Mouse (Mus musculus) small intestine, adult 2 months (tissue): ENCODE data around the gene Arpc2. TPM values are rescaled to one million over a fixed set of nuclear protein-coding genes. Genes with fewer than 3 reads are reported as not detected.

ENCODE experiments used
- H3K27ac ChIP-seq: fragments of 200-500 bp; 2 replicates; pipeline ENCODE4 v1.5.1; 2012; ENCODE audit warnings: low read depth, low read length, control low read depth, inconsistent platforms; ENCODE audit not compliant: insufficient read depth
- H3K27me3 ChIP-seq: fragments of 200-500 bp; 2 replicates; pipeline ENCODE4 v1.6.1; 2012; ENCODE audit warnings: mild to moderate bottlenecking, moderate library complexity, low read length, inconsistent platforms; ENCODE audit not compliant: control insufficient read depth, insufficient read depth
- H3K36me3 ChIP-seq: fragments of 200-500 bp; 2 replicates; pipeline ENCODE4 v1.6.1; 2012; ENCODE audit warnings: mild to moderate bottlenecking, low read length, control low read depth, inconsistent platforms; ENCODE audit not compliant: control insufficient read depth, insufficient read depth
- H3K4me1 ChIP-seq: fragments of 200-500 bp; 2 replicates; pipeline ENCODE4 v1.6.1; 2012; ENCODE audit warnings: low read length, inconsistent platforms, mixed read lengths; ENCODE audit not compliant: control insufficient read depth, insufficient read depth, insufficient read length
- H3K4me3 ChIP-seq: fragments of 200-500 bp; 2 replicates; pipeline ENCODE4 v1.5.1; 2012; ENCODE audit warnings: low read depth, mild to moderate bottlenecking, control low read depth, inconsistent platforms, low read length, moderate library complexity
- CTCF ChIP-seq: fragments of 200-500 bp; IDR thresholded peaks from 2 replicates; pipeline ENCODE4 v1.5.1; 2012; ENCODE audit warnings: low read depth, mild to moderate bottlenecking, control low read depth, inconsistent platforms, low read length, moderate library complexity, mixed read lengths; ENCODE audit not compliant: insufficient replicate concordance, insufficient read length; ENCODE audit errors: extremely low read depth
- POLR2A ChIP-seq: fragments of 200-500 bp; IDR thresholded peaks from 2 replicates; pipeline ENCODE4 v1.6.1; 2012; ENCODE audit warnings: low read depth, mild to moderate bottlenecking, control low read depth, inconsistent platforms, low read length, moderate library complexity
- WGBS: fragments of 180-500 bp; shearing (Covaris S2); methylation state at CpG from one replicate; pipeline ENCODE4 v1.1.7; 2018; 5-methylcytosine and 5-hydroxymethylcytosine counted together
- polyA plus RNA-seq: library from polyadenylated mRNA; depleted of rRNA; stranded (reverse); fragments of >200 nt; gene quantifications from 2 replicates; pipeline ENCODE4 v1.2.3, GENCODE M21; 2012

Gene Arpc2
- polyA plus RNA-seq, 1 experiment: 323 TPM

GRCm38 (mm10) chr1:74294733-74295455, 59.0 kb downstream of the Arpc2 start:
- WGBS: 42% methylated on average over 6 of the region's 6 CpGs
- Histone ChIP-seq H3K27ac (peak overlapping the region; percentile 98), H3K4me3 (peak overlapping the region; percentile 6), H3K27me3 (no peaks in the 10 kb centered on the region), H3K4me1 (peaks cover 52% of the 10 kb centered on the region), H3K36me3 (peaks cover 45% of the 10 kb centered on the region)
- no peak for TF ChIP-seq CTCF
- no peak for TF ChIP-seq POLR2A

DNA sequence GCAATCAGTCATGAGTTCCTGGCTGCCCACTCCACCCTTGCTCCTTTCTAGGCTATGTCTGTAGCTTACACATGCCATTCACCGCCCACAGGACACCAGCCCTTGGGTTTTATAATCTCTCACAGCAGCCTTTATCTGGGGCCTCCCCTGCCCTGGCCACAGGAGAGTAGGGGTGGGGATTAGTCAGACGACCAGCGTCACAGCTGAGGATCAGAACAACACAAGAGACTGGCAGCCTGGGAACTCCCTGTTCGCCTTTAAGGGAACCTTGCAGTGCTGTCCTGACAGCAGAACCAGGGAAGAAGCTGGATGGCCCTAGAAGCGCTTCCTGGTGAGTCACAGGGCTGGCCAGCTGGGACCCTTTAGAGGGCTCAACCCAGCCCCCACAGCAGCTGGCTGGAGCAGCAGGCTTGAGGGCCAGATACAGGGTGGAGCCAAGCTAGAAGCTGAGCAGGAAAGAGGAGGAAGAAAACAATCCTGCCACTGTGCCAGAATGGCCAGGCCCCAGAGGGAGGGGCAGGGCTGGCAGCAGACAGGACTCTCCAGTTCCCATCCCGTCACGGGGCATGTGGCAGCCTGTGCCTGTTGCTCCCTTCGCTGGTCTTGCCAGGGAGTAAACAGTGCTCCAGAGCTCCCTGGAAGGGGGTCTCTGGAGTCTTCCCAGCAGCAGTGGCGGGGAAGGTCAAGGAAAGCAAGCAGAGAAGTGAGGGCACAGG, 59.7 kb downstream of the Arpc2 start:
- H3K27ac ChIP-seq: peak overlapping the region; percentile 98
- peak overlapping the region; percentile 47 for H3K4me3 ChIP-seq
- WGBS: 5% methylated on average over 9 of the region's 9 CpGs
- no peaks in the 10 kb centered on the region for H3K27me3 ChIP-seq
- peaks cover 38% of the 10 kb centered on the region for H3K36me3 ChIP-seq
- TF ChIP-seq POLR2A: peak; percentile 43
- no peak for TF ChIP-seq CTCF
- H3K4me1 ChIP-seq: peaks cover 53% of the 10 kb centered on the region

DNA sequence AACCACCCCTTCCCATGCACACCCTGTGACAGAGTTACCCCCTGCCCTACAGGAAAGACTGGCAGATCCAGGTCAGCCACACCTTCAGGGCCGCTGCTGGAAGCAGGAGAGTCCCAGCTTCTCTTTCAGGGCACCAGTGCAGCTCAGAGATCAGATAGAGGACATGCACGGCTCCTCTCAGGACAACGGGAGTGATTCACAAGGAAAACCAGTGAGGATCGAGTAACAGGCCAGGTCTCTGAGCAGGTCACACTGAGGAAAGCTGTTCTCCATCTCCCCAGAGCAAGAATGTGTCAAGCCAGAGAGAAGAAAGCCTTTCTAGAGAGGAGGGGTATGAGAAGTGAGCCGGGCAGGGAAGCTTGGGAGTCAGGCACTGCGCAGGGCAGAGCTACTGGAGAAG, 60.6 kb downstream of the Arpc2 start:
- H3K4me1 ChIP-seq: peaks cover 61% of the 10 kb centered on the region
- H3K4me3 ChIP-seq: peak overlapping the region; percentile 47
- 15% methylated on average over 6 of the region's 6 CpGs for WGBS

GRCm38 (mm10) chr1:74297269-74297668, 61.4 kb downstream of the Arpc2 start:
- peaks cover 24% of the 10 kb centered on the region for H3K36me3 ChIP-seq
- peak overlapping the region; percentile 98 for H3K27ac ChIP-seq
- H3K4me1 ChIP-seq: peaks cover 68% of the 10 kb centered on the region
- TF ChIP-seq POLR2A (no peak), CTCF (no peak)
- peak overlapping the region; percentile 1; the same call in 1 of the 2 replicates for H3K4me3 ChIP-seq
- WGBS: 35% methylated on average over 3 of the region's 3 CpGs
- H3K27me3 ChIP-seq: no peaks in the 10 kb centered on the region

More for the DNA sequence above, 60.6 kb downstream of the Arpc2 start:
- Histone ChIP-seq H3K27me3 (no peaks in the 10 kb centered on the region), H3K27ac (peak overlapping the region; percentile 98), H3K36me3 (peaks cover 30% of the 10 kb centered on the region)
- TF ChIP-seq CTCF (no peak), POLR2A (no peak)

DNA sequence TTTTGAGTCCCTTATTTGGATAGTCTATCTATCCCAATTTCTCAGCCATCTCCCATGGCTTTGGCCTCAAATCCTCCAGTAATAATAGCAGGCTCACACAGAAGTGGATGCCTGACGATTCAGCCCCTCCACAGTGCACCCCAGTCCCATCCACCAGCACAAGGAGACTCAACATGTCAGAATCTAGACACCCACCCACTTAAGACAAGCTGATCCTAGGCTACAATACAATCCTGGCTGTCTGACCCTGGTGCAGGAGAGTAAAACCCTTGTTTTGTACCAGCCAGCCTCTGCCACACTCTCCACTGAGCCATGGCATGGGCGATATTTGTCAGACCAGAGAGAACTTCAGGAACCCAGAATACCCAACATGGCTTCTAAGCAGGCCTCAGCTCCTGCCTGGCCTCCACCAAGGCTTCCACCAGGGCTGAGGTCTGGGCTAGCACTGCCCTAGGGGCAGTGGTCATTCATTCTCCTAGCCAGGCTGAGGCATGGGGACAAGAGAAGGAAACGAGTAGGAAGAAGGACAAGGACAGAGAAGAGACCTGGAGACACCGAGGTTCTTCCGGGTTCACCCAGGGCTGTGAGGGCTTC, 62.4 kb downstream of the Arpc2 start:
- TF ChIP-seq CTCF (no peak), POLR2A (no peak)
- WGBS: 44% methylated on average over 5 of the region's 5 CpGs

GRCm38 (mm10) chr1:74298996-74299395, 63.1 kb downstream of the Arpc2 start:
- H3K27me3 ChIP-seq: no peaks in the 10 kb centered on the region
- WGBS: 14% methylated on average over 5 of the region's 5 CpGs
- TF ChIP-seq CTCF (no peak), POLR2A (no peak)
- peaks cover 9% of the 10 kb centered on the region for H3K36me3 ChIP-seq
- H3K4me3 ChIP-seq: peak overlapping the region; percentile 34
- H3K27ac ChIP-seq: peak overlapping the region; percentile 98
- peaks cover 69% of the 10 kb centered on the region for H3K4me1 ChIP-seq

More for the DNA sequence above, 62.4 kb downstream of the Arpc2 start:
- Histone ChIP-seq H3K4me1 (peaks cover 69% of the 10 kb centered on the region), H3K36me3 (peaks cover 15% of the 10 kb centered on the region), H3K4me3 (peak overlapping the region; percentile 34), H3K27ac (peak overlapping the region; percentile 98), H3K27me3 (no peaks in the 10 kb centered on the region)
